Mouse (Mus musculus) gastrocnemius, postnatal 36 days (tissue): ENCODE results near the gene Prr22. TPM values are rescaled to one million over a fixed set of nuclear protein-coding genes. Genes with fewer than 3 reads are reported as not detected.
A peak's percentile ranks its signal among the peaks of the same experiment; 100 is the strongest.

Experiments
- DNase-seq, 2 experiments: peaks; one replicate each; pipeline ENCODE4 v3.0.0; 2022
- intact Hi-C: fragments of 180-260 bp; cut with DNase I; formaldehyde crosslinking; loops from one replicate; pipeline ENCODE4 v1.15.1; 2025
- long read RNA-seq, 2 experiments: library from polyadenylated mRNA; stranded (forward); transcript quantifications; one replicate each; pipeline ENCODE4 v2.0.0; 2021
- total RNA-seq, 2 experiments: library from RNA; stranded (reverse); gene quantifications; 2 replicates each; pipeline ENCODE4 v1.2.3; 2021

Gene Prr22
- total RNA-seq = under 1 TPM in 1 of 2 experiments, not detected in 1; 0.12 TPM
- long read RNA-seq, experiment 1 = 0 reads
- long read RNA-seq, experiment 2 = 0 reads

GRCm38 (mm10) chr17:56769950-56770349 lies at the start of gene Prr22:
Prr22 (plus strand) TSS chr17:56770250.
- DNase-seq = no peak
- intact Hi-C loops = loop anchor here (10.0 kb wide), 1 partner anchor 505 kb away; the partner anchor contains the start of gene Vav1

DNA sequence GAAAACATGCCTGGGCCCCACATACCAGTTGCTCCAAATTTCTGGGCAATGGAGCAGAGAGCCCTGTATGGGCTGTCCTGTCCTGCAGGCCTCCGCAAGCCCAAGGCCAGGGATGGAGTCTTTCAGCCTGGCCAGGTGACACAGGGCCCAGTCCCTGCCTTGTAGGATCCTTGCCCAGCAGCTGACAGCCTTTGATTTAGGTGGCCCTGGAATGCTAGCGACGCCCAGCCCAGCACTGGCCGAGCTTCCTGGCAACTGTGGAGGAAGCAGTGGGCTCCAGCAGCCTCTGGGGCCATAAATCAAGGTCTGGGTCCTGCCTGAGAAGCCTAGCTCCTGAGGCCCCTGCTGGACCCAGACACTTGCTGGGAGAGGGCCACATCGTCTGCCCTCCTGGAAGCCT lies 47.6 kb upstream of the Prr22 start:
- peak in 1 of 2 experiments; percentile 66 for DNase-seq
- intact Hi-C loops = loop anchor here (5.0 kb wide), 1 partner anchor 35 kb away; the partner anchor contains the start of gene Nrtn

DNA sequence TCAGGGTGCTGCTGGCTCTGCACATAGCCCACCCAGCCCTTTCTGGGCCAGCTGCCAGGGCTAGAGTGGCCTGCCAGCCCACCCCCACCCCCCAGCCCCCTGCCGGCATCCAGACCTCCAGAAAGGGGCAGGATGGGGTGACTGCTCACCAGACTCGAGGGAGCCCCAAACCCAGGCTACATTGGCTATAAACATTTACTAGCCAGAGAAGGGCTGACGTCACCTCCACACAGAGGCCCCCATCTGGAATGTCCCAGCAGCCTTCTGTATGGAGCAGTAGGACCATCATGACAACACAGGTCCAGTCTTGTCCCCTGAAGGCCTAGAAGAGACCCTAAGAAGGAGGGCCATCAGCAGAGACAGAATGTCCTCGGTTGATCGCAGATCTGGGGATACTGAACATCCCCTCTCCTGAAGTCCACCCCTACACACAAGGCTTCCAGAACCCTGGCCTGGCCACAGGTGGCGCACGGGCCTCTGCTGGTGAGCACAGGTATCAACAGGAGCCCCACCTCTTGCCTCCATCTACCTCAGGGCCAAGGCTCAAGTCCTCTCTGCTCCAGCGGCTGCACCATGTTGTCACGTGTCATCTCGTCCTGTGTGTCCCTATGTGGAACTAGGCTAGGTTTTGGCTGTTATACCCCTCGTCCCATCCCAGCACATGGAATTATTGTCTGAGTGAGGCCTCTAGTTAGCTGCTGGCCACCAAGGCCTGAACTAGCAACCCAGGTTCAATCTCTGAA lies 46.5 kb upstream of the Prr22 start:
- intact Hi-C loops = loop anchor here (5.0 kb wide), 1 partner anchor 34 kb away; the partner anchor contains the start of gene Nrtn
- DNase-seq = no peak

DNA sequence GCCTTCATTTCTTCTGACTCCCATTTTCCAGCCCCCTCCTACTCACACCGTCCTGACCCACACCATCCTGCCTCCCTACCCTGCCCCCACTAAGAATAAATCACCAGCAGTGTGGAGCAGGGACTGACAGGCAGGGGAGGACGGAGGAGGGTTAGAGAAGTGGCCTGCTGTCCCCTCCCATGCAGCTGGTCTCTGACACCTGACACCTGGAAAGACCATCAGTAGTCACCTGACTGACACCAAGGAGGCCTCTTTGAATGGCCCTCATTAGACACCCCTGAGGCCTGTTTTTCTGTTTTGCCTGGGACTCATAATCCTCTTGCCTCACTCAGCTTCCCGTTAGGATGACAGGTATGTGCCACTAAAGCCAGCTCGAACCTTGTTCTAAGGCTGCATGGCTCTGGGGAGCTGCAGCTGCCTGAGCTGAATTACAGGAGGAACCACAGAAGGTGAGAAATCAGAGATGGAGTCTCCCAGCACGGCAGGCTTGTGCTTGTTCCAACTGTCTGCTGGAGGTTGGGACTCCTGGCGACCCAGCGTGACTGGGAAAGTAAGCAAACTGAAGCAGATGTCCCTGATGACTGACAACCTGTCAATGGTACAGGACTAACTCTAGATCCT lies 42.9 kb upstream of the Prr22 start:
- intact Hi-C loops = no loop called here
- DNase-seq = no peak

DNA sequence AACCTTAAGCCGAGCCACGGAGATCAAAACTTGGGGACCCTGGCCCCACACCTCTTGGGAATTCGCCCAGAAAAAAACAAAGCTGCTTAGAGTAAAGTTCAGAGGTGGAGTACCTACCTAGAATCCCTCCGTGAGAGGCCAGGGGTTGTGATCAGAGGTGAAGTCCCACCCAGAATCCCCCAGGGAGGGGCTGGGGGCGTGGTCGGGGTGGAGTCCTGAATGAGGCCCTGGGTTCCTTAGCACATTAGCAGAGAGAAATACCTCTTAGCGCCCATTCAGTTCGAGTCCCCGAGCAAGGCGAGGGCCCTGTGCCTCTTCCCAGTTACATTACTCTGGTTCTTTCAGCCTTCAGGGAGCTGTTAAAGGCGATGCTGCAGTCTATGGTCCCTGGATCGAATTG lies 42.4 kb upstream of the Prr22 start:
- no peak for DNase-seq
- intact Hi-C loops = no loop called here

GRCm38 (mm10) chr17:56728117-56728516 lies 41.9 kb upstream of the Prr22 start:
- intact Hi-C loops = no loop called here
- DNase-seq = no peak

- intact Hi-C loops = no loop called here
- no peak for DNase-seq
Observed at GRCm38 (mm10) chr17:56729151-56729550, 40.9 kb upstream of the Prr22 start.

DNA sequence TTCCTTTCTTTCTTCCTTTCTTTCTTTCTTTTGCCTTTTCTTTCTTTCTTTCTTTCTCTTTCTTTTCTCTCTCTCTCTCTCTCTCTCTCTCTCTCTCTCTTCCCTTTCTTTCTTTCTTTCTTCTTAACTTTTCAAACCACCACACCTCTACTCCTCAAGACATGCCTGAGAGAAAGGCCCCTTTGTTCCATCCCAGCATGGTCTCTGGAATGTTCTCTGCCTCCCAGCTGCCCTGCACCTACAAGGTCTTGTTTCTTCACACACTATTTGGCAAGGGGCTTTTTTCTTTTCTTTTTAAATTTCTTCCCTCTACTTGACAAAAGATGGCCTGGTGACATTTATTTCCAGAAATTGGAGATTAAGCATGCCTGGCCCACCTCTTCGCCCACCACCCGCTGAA lies 40.4 kb upstream of the Prr22 start:
- no peak for DNase-seq
- intact Hi-C loops = no loop called here

GRCm38 (mm10) chr17:56736534-56736933 lies 33.5 kb upstream of the Prr22 start:
- no peak for DNase-seq
- intact Hi-C loops = no loop called here

DNA sequence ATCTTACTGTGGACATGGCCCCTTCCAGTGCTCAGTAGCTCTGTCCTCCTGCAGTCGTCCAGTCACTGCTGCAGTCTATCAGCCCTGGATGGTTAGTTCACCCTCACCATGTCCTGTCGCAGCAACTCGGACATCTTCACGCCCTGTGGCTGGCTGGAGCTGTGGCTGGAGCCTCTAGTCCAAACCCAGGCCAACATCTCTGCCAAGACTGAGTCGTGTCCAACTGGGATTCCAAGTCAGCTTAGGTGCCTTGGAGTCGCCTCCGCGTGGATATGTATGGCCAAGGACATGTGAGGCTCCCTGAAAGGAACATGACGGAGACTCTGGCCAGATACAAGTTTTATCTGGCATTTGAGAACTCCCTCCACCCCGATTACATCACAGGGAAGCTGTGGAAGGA lies 31.8 kb upstream of the Prr22 start:
- intact Hi-C loops = no loop called here
- no peak for DNase-seq

DNA sequence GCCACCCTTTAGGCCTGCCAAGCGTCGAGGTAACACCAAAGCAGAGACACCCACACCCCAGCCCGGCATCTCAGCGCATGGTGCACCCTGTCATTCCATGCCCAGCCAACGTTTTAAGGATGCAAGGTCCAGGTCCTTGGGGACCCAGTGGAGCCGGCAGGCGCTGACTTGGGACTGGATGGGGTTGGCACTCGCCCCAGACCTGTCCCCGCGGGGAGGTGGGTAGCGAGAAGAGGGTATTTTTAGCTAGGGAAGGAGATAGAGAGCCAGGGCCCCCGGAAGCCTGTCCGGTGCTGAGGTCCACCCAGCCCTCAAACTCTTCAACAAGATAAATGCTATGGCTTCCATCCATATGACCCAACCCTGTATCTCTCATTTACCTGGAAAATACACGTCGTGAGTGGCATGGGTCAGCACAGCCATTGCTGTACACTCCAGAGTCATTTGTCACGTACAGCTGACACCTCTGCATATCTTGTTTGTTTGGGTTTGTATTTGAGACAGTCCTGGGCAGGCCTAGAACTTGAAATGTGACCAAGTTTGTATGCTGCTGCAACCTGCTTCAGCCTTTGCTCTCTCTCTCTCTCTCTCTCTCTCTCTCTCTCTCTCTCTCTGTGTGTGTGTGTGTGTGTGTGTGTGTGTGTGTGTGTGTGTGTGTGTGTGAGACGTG lies 29.8 kb upstream of the Prr22 start:
- intact Hi-C loops = no loop called here

DNA sequence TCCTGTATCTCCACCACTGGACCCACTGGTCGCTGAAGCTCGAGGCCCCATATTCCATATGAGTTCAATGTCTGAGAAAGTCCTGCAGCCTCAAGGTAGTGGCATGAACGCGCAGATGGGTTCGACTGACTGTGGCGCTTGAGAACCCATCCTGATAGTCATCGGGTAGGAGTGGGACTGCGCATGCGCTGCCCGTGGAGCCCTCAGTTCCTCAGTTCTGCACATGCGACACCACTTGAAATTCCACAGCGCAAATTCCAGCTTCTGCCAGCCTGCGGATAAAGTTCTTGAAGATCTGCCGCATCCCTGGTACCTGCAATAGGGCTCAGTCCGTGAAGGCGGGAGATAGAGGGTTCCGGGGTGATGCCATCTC lies 29.3 kb upstream of the Prr22 start:
- intact Hi-C loops = no loop called here
- DNase-seq = no peak

More for the DNA sequence above, 29.8 kb upstream of the Prr22 start:
- DNase-seq = no peak

GRCm38 (mm10) chr17:56744173-56744572 lies 25.9 kb upstream of the Prr22 start:
- no peak for DNase-seq
- intact Hi-C loops = no loop called here

DNA sequence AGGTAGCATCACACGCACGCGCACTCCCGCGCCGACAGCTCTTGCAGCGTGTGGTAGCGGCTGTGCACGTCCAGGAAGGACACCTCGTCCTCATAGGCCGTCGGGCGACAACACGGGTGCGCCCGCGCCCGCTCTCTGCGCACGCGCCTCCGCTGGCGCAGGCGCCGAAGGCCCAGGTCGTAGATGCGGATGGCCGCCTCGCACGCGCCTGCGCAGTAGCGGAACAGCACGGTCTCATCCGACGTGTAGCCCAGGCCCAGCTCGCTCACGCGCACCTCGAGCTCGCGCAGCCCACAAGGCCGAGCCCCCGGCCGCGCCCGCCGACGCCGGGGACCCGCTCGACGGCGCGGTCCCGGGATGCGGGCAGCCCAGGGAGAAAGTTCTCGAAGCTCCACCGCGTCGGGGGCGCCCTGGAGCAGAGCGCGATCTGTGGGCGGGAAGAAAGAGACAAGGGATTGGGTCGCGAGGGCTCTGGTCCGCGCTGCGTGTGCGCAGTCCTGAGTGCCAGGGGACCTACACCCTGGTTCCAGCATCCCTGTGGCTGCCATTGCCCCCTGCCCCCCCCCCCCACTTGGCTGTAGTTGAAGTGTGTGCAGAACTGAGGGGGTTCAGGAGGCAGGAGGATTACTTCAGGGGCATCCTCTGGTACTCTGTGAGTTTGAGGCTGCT lies 18.5 kb upstream of the Prr22 start:
- no peak for DNase-seq
- intact Hi-C loops = no loop called here

DNA sequence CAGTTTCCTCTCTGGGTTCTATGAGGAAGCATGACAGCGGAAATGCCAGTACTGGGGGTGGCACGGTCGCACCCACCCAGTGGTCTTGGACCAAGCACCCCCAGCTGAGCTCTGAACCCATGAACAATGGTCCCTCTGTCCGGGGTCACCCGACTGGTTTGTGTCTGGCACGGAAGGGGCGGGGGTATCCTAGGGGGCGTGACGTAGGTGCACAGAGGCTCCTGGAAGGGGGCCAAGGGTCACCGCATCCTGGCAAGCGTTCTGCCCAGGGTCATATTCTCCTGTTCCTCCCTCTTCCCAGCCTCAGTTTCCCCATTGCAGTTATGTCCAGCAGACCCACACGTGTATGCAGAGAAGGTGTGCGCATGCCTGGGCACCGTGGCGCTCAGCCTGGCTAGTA lies 16.6 kb upstream of the Prr22 start:
- intact Hi-C loops = no loop called here
- no peak for DNase-seq

GRCm38 (mm10) chr17:56754271-56755185 lies 15.5 kb upstream of the Prr22 start:
- no peak for DNase-seq
- intact Hi-C loops = loop anchor here (5.0 kb wide), 5 partner anchors 32 to 142 kb away; partner anchors contain the start of genes Catsperd, Lonp1 and Rpl36

DNA sequence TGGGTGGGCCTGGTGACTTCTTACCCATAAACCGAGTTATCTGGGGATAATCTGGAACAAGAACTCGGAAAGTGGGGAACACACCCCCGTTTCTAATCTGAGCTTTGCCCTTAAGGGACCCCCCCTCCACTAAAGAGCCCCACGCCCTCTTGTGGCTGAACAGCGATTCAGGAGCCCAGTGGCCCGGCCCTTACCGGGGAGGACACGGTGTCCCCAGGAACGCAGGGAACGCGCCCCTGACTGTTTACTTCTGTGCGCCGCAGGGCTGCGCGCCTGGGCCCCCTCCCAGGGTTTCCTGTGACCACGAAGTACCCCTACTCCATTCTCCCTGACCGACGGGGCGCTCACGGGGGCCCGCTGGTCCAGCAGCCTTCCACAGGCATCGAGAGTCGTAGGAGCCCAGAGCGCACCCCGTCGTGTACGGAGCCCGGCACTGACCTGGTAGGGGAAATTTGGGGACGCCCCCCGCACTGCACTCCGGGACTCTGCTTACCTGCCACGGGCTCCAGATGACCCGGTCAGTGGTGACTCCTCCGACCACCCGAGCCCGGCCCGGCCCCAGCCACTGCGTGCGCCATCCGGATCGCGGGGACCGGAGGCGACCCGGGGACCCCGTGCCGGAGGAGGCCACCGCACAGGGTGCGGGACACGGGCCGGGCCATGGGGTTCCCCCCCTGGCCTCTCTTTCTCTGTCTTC lies 13.2 kb upstream of the Prr22 start:
- DNase-seq = no peak
- intact Hi-C loops = loop anchor here (5.0 kb wide), 5 partner anchors 35 to 145 kb away; partner anchors contain the start of genes Catsperd, Lonp1 and Rpl36

- DNase-seq = peak; percentile 76 to 80
- intact Hi-C loops = loop anchor here (5.0 kb wide), 5 partner anchors 35 to 145 kb away; partner anchors contain the start of genes Catsperd, Lonp1 and Rpl36
Observed at GRCm38 (mm10) chr17:56757416-56758123, 12.5 kb upstream of the Prr22 start, which contains the start of gene Nrtn. Nrtn (minus strand) TSS chr17:56757530.
